Mouse (Mus musculus) ES-E14 (cell line): ENCODE data around the gene Dffb.

ENCODE experiments used
- HCFC1 ChIP-seq: IDR thresholded peaks from 2 replicates; pipeline ENCODE4 v1.6.1; 2012; ENCODE audit warnings: low read length, inconsistent platforms, borderline replicate concordance; ENCODE audit not compliant: insufficient read depth
- ZC3H11A ChIP-seq: IDR thresholded peaks from 2 replicates; pipeline ENCODE4 v1.6.1; 2012; ENCODE audit warnings: low read depth, mild to moderate bottlenecking, inconsistent platforms, low read length, borderline replicate concordance

GRCm38 (mm10) chr4:154023754-154024601, 49.1 kb upstream of the Dffb start:
- TF ChIP-seq HCFC1, result no peak
- TF ChIP-seq ZC3H11A, result no peak
